Mouse (Mus musculus) heart, postnatal 0 days (tissue): ENCODE data around the gene Magi1. TPM values are rescaled to one million over a fixed set of nuclear protein-coding genes. Genes with fewer than 3 reads are reported as not detected.

Experiments
- ATAC-seq: fragments of 200-750 bp; cut with Nextera tagmentation; 2 replicates; pipeline ENCODE4 v1.8.0; 2017; ENCODE audit warnings: low read depth, moderate number of reproducible peaks, moderate library complexity; ENCODE audit not compliant: insufficient read depth
- DNase-seq: peaks from one replicate; pipeline ENCODE4 v3.0.0-alpha.2; 2016; ENCODE audit warnings: low spot score
- H3K27ac ChIP-seq: fragments of 300-500 bp; sonication (generic); 2 replicates; pipeline ENCODE4 v1.5.1; 2014; ENCODE audit warnings: low read depth, mild to moderate bottlenecking
- H3K27me3 ChIP-seq: fragments of 300-500 bp; sonication (generic); 2 replicates; pipeline ENCODE4 v1.6.1; 2014; ENCODE audit warnings: low read length, mixed read lengths; ENCODE audit not compliant: control insufficient read depth, insufficient read depth
- H3K36me3 ChIP-seq: fragments of 300-500 bp; sonication (generic); replicated peaks from 2 replicates; pipeline ENCODE4 v1.6.1; 2014; ENCODE audit warnings: low read length, mixed read lengths; ENCODE audit not compliant: control insufficient read depth, insufficient read depth
- H3K4me1 ChIP-seq: fragments of 300-500 bp; sonication (generic); 2 replicates; pipeline ENCODE4 v1.6.1; 2014; ENCODE audit warnings: antibody characterized with exemption; ENCODE audit not compliant: control insufficient read depth, insufficient read depth
- H3K4me2 ChIP-seq: fragments of 300-500 bp; sonication (generic); 2 replicates; pipeline ENCODE4 v1.6.1; 2014; ENCODE audit warnings: low read depth, mild to moderate bottlenecking, low read length, moderate library complexity
- H3K4me3 ChIP-seq: fragments of 300-500 bp; sonication (generic); 2 replicates; pipeline ENCODE4 v1.5.1; 2014; ENCODE audit warnings: low read depth, low read length
- H3K9ac ChIP-seq: fragments of 300-500 bp; sonication (generic); replicated peaks from 2 replicates; pipeline ENCODE4 v1.6.1; 2014; ENCODE audit warnings: low read depth, low read length, mixed read lengths
- H3K9me3 ChIP-seq: fragments of 300-500 bp; sonication (generic); replicated peaks from 2 replicates; pipeline ENCODE4 v1.6.1; 2016; ENCODE audit warnings: low read length; ENCODE audit not compliant: control insufficient read depth
- CTCF ChIP-seq: IDR thresholded peaks from 2 replicates; pipeline ENCODE4 v1.5.1; 2016; ENCODE audit warnings: antibody characterized with exemption, control low read depth, low read depth
- EP300 ChIP-seq: IDR thresholded peaks from 2 replicates; pipeline ENCODE4 v1.6.1; 2016; ENCODE audit warnings: antibody characterized with exemption, low read depth
- WGBS: fragments of 180-500 bp; shearing (Covaris S2); extraction: QIAGEN DNeasy Blood & Tissue Kit; methylation state at CpG from one replicate; pipeline ENCODE4 v1.1.7; 2014; 5-methylcytosine and 5-hydroxymethylcytosine counted together
- polyA plus RNA-seq: library from polyadenylated mRNA; unstranded; fragments of >200 nt; fragmentation: Nextera tagmentation; extraction: Ambion mirVana; gene quantifications from 2 replicates; pipeline ENCODE4 v1.2.1, GENCODE M21; 2015
- total RNA-seq: library from RNA; depleted of rRNA; stranded (reverse); fragments of >200 nt; gene quantifications from 2 replicates; pipeline ENCODE4 v1.2.3, GENCODE M21; 2014; ENCODE audit warnings: low replicate concordance

Gene Magi1
- total and polyA plus RNA-seq, 2 experiments from 2014 or later = 4.6 to 15.3 TPM

DNA sequence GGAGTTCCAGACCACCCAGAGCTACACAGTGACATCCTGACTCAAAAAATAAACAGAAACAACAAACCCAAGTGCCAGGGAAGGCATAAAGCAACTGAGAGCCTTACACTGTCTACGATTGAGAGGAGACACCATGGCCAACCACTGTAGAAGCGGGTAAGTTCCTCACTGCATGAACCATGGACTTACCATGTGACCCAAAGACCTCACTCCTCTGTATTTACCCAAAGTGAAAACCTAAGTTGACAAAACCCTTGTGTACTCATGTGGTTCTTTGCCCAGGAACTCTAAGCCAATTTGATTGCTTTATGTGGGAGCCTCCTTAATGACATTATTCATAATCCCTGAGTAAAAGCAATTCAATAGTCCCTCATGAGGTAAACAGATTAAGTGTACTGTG, 382.3 kb downstream of the Magi1 start:
- Histone ChIP-seq H3K4me1 (0 out of 2 replicates have a peak, but pooled peaks cover 3% of the 10 kb centered on the region), H3K9ac (no peak overlapping the region), H3K4me3 (no peak overlapping the region), H3K9me3 (no peaks in the 10 kb centered on the region), H3K36me3 (no peaks in the 10 kb centered on the region), H3K4me2 (no peak overlapping the region), H3K27ac (no peak overlapping the region), H3K27me3 (no peaks in the 10 kb centered on the region)
- TF ChIP-seq CTCF (no peak), EP300 (no peak)
- 93% methylated on average over 2 of the region's 2 CpGs for WGBS
- no peak for DNase-seq
- no peak for ATAC-seq

DNA sequence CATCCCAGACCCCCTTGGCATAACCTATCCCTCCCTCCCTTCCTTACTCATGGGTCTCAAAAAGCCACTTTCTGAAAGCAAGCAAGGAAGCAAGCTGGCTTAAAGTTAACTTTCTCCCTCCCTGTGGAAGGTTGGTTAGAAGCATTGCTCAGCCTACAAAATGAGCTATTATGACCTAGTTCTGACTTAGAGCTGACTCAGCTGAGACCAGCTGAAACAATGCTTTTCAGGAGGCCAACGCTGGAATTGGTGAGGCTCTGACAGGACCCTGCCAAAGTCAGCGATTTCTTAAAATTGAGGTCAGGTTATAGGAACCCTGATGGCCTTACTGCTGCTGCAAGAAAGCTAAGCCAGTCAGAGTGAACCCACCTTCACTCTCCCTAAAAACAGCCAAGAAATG, 386.2 kb downstream of the Magi1 start:
- no peak overlapping the region for H3K9ac ChIP-seq
- no peak overlapping the region for H3K4me3 ChIP-seq
- 0 out of 2 replicates have a peak, but pooled peaks cover 8% of the 10 kb centered on the region for H3K4me1 ChIP-seq
- TF ChIP-seq CTCF (no peak), EP300 (no peak)
- no peaks in the 10 kb centered on the region for H3K36me3 ChIP-seq
- H3K9me3 ChIP-seq = no peaks in the 10 kb centered on the region
- H3K27ac ChIP-seq = no peak overlapping the region
- no peak overlapping the region for H3K4me2 ChIP-seq
- H3K27me3 ChIP-seq = no peaks in the 10 kb centered on the region
- no peak for DNase-seq
- ATAC-seq = no peak
- WGBS = 85% methylated on average over 2 of the region's 2 CpGs

DNA sequence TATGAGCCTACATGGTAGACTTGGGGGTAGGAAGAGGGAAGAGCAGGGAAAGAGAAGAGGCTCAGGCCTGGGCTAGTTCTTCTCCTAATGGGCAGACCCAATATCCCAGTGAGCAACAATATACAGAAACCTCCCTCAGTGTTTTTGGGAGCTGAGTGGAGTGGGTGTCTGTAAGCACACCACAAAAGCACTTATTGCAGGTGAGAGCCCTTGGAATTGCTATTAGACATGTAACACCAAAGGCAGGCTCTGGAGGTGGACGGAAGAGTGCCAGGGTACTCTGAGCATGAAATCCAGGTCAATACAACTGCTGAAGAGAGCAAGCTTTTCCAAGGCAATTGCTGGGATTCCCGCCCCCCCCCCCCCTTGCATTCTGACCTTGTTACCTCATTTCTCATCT, 388.0 kb downstream of the Magi1 start:
- Histone ChIP-seq H3K27me3 (no peaks in the 10 kb centered on the region), H3K4me3 (no peak overlapping the region), H3K9me3 (no peaks in the 10 kb centered on the region), H3K36me3 (no peaks in the 10 kb centered on the region), H3K4me1 (0 out of 2 replicates have a peak, but pooled peaks cover 8% of the 10 kb centered on the region), H3K9ac (no peak overlapping the region), H3K27ac (no peak overlapping the region), H3K4me2 (no peak overlapping the region)
- DNase-seq (no peak), ATAC-seq (no peak)
- 88% methylated on average over 2 of the region's 2 CpGs for WGBS
- TF ChIP-seq EP300 (no peak), CTCF (no peak)

DNA sequence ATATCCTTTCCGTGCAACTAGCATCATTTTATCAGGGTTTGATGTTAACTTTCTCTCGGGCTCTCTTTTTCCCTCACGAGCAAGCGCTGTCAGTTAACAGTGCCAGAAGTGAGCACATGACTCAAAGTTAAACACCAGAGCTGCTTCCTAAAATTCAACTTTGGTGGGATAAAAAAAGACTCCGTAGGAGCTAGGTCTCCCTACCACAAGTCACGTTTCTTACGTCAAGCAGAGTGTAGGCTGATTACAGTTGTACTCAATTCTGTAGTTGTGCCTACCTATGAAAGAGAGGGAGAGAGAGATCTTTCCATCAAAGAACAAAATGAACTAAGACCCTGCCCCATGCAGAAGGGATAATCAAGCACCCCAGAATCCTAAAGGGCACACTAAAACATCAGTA, 389.8 kb downstream of the Magi1 start:
- Histone ChIP-seq H3K4me1 (0 out of 2 replicates have a peak, but pooled peaks cover 8% of the 10 kb centered on the region), H3K27ac (no peak overlapping the region), H3K9me3 (no peaks in the 10 kb centered on the region), H3K9ac (no peak overlapping the region), H3K4me2 (no peak overlapping the region), H3K27me3 (no peaks in the 10 kb centered on the region), H3K4me3 (no peak overlapping the region), H3K36me3 (no peaks in the 10 kb centered on the region)
- WGBS = 31% methylated on average over 7 of the region's 7 CpGs
- ATAC-seq = no peak
- TF ChIP-seq EP300 (no peak), CTCF (no peak)
- no peak for DNase-seq

DNA sequence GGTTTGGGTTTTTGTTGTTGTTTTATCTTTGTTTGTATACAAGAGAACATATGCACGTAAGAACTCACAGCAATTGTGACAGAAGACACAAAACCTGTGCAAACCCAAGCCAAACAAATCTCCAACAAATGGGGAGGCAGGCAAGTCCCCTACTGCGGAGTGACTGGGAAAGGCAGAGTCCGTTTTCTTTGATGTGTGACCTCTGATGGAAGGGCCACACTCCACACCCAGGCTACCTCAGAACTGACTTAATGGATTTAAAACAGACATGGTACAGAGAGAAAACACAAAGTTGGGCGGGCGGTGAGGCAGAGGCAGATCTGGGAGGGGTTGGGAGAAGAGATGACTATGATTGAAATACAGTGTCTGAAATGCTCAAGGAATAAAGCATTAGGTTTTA, 390.8 kb downstream of the Magi1 start:
- no peak overlapping the region for H3K4me3 ChIP-seq
- ATAC-seq (no peak), DNase-seq (no peak)
- 0 out of 2 replicates have a peak, but pooled peaks cover 8% of the 10 kb centered on the region for H3K4me1 ChIP-seq
- no peaks in the 10 kb centered on the region for H3K9me3 ChIP-seq
- 75% methylated on average over 5 of the region's 5 CpGs for whole genome bisulfite sequencing
- no peaks in the 10 kb centered on the region for H3K36me3 ChIP-seq
- H3K4me2 ChIP-seq = no peak overlapping the region
- no peak overlapping the region for H3K27ac ChIP-seq
- H3K27me3 ChIP-seq = no peaks in the 10 kb centered on the region
- TF ChIP-seq CTCF (no peak), EP300 (no peak)
- no peak overlapping the region for H3K9ac ChIP-seq

DNA sequence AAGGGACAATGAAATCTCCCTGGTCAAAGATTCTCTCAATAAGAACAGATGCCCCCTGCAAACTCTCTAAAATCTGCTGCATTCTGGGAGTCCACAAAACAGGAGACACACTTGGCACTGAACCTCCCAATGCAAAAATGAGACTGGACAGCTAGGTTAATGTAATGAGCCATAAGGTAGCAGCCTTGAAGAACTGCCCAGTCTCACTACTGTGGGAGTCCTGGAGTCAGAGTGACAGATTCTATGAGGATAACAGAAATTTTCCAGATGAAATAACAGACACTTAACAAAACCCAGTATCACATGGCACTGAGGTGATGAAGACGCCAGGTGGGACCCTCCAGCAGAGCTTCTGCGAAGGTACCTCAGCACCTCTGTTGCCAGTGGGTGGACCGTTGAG, 393.7 kb downstream of the Magi1 start:
- Histone ChIP-seq H3K27me3 (no peaks in the 10 kb centered on the region), H3K9me3 (no peaks in the 10 kb centered on the region), H3K4me3 (no peak overlapping the region), H3K4me2 (no peak overlapping the region), H3K4me1 (0 out of 2 replicates have a peak, but pooled peaks cover 8% of the 10 kb centered on the region), H3K27ac (no peak overlapping the region), H3K36me3 (no peaks in the 10 kb centered on the region), H3K9ac (no peak overlapping the region)
- WGBS = 89% methylated on average over 3 of the region's 3 CpGs
- ATAC-seq (no peak), DNase-seq (no peak)
- TF ChIP-seq CTCF = no peak
- no peak for TF ChIP-seq EP300
